Mouse (Mus musculus): Measurements from ENCODE around the gene Maneal. TPM values are rescaled to one million over a fixed set of nuclear protein-coding genes. Genes with fewer than 3 reads are reported as not detected.

Gene Maneal
- polyA plus RNA-seq, 1 experiment from 2014 or later = 7.3 TPM

DNA sequence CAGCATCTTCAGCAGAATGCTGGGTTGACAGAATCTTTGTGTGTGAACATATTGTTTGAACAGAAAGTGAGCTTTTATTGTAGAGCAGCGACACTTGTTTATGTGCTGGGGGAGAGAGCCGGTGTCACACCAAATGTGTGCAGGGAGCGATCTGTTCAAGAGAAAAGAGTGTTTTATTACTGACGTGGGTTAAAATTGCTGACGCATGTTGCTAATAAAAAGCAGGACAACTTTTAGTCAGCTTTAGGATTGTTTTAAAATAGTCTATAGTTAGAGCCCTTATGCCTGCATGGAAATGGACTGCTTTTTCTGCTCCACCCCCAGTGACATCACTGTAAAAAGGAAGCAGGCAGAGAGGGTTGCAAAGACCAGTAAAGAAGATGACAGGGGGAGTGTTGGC is 28.9 kb upstream of the Maneal start:
- no peak for ATAC-seq (replicated peaks; ENCODE audit: low FRiP score)
- peaks cover 5% of the 10 kb centered on the region; the same call in 1 of the 2 replicates for H3K4me1 ChIP-seq (replicated peaks; ENCODE audit: control insufficient read depth, insufficient read depth, low read length)

DNA sequence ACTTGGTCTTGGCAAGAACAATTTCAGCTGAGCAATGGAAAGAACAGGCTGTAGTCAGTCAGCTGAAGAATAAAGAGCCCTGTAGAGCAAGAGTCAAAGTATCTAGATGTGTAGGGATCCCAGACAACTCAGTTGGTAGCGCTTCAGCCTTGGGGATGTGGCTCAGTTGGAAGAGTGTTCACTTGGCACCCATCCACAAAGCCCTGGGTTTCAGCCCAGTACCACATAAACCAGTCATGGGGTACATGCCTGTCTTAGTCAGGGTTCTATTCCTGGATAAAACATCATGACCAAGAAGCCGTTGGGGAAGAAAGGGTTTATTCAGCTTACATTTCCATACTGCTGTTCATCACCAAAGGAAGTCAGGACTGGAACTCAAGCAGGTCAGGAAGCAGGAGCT is 28.0 kb upstream of the Maneal start:
- DNase-seq (ENCODE audit: low spot score) (no peak), ATAC-seq (replicated peaks; ENCODE audit: low FRiP score) (no peak)
- Histone ChIP-seq H3K4me3 (ENCODE audit: low read depth, low read length) (no peak overlapping the region), H3K9ac (ENCODE audit: low read length) (no peak overlapping the region), H3K27me3 (ENCODE audit: control insufficient read depth, insufficient read depth, low read length) (peaks cover 22% of the 10 kb centered on the region), H3K9me3 (ENCODE audit: control insufficient read depth, low read length) (no peaks in the 10 kb centered on the region), H3K4me2 (ENCODE audit: low read depth, low read length, severe bottlenecking) (no peak overlapping the region), H3K36me3 (ENCODE audit: control insufficient read depth, insufficient read depth, low read length) (no peaks in the 10 kb centered on the region), H3K27ac (ENCODE audit: low read depth, low read length) (no peak overlapping the region), H3K4me1 (replicated peaks; ENCODE audit: control insufficient read depth, insufficient read depth, low read length) (peaks cover 5% of the 10 kb centered on the region; the same call in 1 of the 2 replicates)
- WGBS = 89% methylated on average over 2 of the region's 2 CpGs

More for the DNA sequence above, 28.9 kb upstream of the Maneal start:
- H3K27ac ChIP-seq (ENCODE audit: low read depth, low read length) = no peak overlapping the region
- no peak for DNase-seq (ENCODE audit: low spot score)
- peaks cover 31% of the 10 kb centered on the region for H3K27me3 ChIP-seq (ENCODE audit: control insufficient read depth, insufficient read depth, low read length)
- no peak overlapping the region for H3K4me2 ChIP-seq (ENCODE audit: low read depth, low read length, severe bottlenecking)
- H3K4me3 ChIP-seq (ENCODE audit: low read depth, low read length) = no peak overlapping the region
- H3K9me3 ChIP-seq (ENCODE audit: control insufficient read depth, low read length) = no peaks in the 10 kb centered on the region
- H3K9ac ChIP-seq (ENCODE audit: low read length) = no peak overlapping the region
- no peaks in the 10 kb centered on the region for H3K36me3 ChIP-seq (ENCODE audit: control insufficient read depth, insufficient read depth, low read length)
- 80% methylated on average over 5 of the region's 5 CpGs for WGBS

DNA sequence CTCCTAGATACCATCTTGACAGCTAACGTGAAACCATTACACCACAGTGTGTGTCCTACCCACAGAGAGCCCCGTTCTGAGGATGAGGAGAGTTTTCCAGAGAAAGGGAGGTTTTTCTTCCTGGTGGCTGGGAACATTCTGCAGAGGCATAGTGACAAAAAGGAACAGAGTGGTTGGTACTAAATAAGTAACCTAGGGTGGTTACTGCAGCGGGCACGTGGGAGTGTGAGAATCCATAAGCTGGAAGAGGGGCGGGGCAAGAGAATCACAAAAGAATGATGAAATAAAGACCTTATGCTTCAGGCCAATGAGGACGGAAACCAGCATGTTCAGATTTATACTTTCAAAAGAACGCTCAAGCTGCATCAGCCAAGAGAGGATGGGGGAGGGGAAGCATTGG is 26.7 kb upstream of the Maneal start:
- no peaks in the 10 kb centered on the region for H3K36me3 ChIP-seq (ENCODE audit: control insufficient read depth, insufficient read depth, low read length)
- H3K4me1 ChIP-seq (replicated peaks; ENCODE audit: control insufficient read depth, insufficient read depth, low read length) = no peaks in the 10 kb centered on the region
- H3K4me2 ChIP-seq (ENCODE audit: low read depth, low read length, severe bottlenecking) = no peak overlapping the region
- no peak for DNase-seq (ENCODE audit: low spot score)
- peaks cover 16% of the 10 kb centered on the region for H3K27me3 ChIP-seq (ENCODE audit: control insufficient read depth, insufficient read depth, low read length)
- no peak overlapping the region for H3K9ac ChIP-seq (ENCODE audit: low read length)
- H3K4me3 ChIP-seq (ENCODE audit: low read depth, low read length) = no peak overlapping the region
- H3K9me3 ChIP-seq (ENCODE audit: control insufficient read depth, low read length) = no peaks in the 10 kb centered on the region
- H3K27ac ChIP-seq (ENCODE audit: low read depth, low read length) = no peak overlapping the region
- 70% methylated on average over 7 of the region's 7 CpGs for WGBS
- no peak for ATAC-seq (replicated peaks; ENCODE audit: low FRiP score)

DNA sequence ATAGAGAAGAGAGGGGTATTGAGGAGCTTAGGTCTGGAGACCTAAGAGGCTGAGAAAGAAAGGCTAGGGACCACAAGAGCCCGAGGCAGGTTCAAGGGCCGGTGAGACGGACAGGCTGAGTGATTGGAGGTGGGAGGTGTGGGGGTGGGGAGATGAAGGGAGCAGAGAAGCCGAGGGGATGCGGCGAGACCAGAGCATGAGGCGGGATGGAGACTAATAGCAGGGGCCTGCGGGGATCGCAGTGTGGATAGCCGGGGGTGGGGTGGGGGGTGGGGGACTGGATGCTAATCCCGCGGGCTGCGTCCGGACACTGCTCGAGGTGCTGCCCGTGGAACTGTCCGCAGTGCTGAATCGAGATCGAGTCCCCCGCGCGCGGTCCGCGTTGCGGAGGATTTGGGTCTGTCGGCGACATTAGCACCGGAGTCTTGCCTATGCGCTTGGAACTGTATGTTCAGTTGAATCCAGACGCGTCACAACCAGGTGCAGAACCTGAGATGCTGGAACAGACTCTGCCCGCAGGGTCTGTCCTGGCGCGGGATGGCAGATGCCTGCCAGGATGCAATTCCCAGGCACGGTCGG is 20.3 kb upstream of the Maneal start:
- DNase-seq (ENCODE audit: low spot score) (peak; percentile 80), ATAC-seq (replicated peaks; ENCODE audit: low FRiP score) (peak; percentile 13; the same call in 1 of the 2 replicates)
- H3K9ac ChIP-seq (ENCODE audit: low read length) = no peak overlapping the region
- H3K4me2 ChIP-seq (ENCODE audit: low read depth, low read length, severe bottlenecking) = peak overlapping the region; percentile 75
- H3K9me3 ChIP-seq (ENCODE audit: control insufficient read depth, low read length) = no peaks in the 10 kb centered on the region
- H3K4me1 ChIP-seq (replicated peaks; ENCODE audit: control insufficient read depth, insufficient read depth, low read length) = peaks cover 11% of the 10 kb centered on the region; the same call in 1 of the 2 replicates
- no peaks in the 10 kb centered on the region for H3K36me3 ChIP-seq (ENCODE audit: control insufficient read depth, insufficient read depth, low read length)
- H3K27me3 ChIP-seq (ENCODE audit: control insufficient read depth, insufficient read depth, low read length) = peaks cover 22% of the 10 kb centered on the region
- 0% methylated on average over 37 of the region's 37 CpGs for WGBS
- H3K27ac ChIP-seq (ENCODE audit: low read depth, low read length) = no peak overlapping the region
- peak overlapping the region; percentile 46 for H3K4me3 ChIP-seq (ENCODE audit: low read depth, low read length)

DNA sequence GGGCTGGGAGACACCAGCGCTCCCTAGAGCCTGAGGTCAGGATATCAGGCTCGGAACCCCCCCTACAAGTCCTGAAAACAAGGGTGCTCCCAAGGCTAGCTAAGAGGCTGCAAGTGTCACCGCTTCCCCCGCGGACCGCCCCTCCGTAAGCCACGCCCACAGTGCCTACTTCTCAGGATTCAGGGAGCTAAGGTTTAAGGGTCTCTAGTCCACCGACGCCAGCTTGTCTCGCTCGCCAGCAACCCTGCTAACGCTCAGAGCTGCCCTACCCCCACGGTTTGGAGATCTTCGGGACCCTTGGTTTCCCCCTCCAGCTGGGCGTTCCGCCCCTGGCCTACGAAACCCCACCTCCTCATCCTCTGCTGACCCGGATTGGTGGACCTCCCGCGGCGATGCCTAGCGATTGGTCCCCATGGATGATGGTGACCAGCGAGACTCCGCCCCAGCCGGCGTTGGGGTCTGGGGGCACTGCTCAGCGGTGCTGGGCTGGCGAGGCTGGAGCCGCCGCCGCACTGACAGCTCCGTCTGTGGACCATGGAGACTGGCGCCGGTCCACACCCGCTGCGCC is 19.5 kb upstream of the Maneal start:
- Histone ChIP-seq H3K4me2 (ENCODE audit: low read depth, low read length, severe bottlenecking) (peak overlapping the region; percentile 75), H3K4me1 (replicated peaks; ENCODE audit: control insufficient read depth, insufficient read depth, low read length) (peaks cover 11% of the 10 kb centered on the region; the same call in 1 of the 2 replicates), H3K9me3 (ENCODE audit: control insufficient read depth, low read length) (no peaks in the 10 kb centered on the region), H3K27me3 (ENCODE audit: control insufficient read depth, insufficient read depth, low read length) (peaks cover 22% of the 10 kb centered on the region), H3K9ac (ENCODE audit: low read length) (peak overlapping the region; percentile 33; the same call in 1 of the 2 replicates), H3K36me3 (ENCODE audit: control insufficient read depth, insufficient read depth, low read length) (no peaks in the 10 kb centered on the region), H3K4me3 (ENCODE audit: low read depth, low read length) (peak overlapping the region; percentile 46), H3K27ac (ENCODE audit: low read depth, low read length) (no peak overlapping the region)
- peak; percentile 98 for ATAC-seq (replicated peaks; ENCODE audit: low FRiP score)
- DNase-seq (ENCODE audit: low spot score) = peak; percentile 95
- WGBS = under 1% methylated on average over 37 of the region's 37 CpGs

DNA sequence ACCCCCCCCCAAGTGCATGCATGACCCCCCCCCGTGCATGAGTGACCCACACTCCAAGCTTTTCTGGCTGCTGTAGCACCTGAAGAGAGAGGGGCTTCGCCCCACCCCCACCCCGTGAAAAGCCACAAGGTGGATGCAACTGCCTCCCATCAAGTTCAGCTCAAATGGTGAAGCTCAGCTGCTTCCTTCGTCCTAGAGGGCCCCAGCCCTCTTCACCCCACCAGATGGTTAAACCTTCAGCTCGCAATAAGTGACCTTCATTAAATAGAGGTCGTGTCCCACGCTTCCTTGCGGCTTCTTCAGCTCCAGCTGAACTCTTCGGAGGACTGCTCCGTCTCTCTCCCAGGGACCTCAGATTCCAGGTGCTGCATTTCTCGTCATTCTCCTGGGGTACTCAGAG is 18.6 kb upstream of the Maneal start, which contains the start of gene Epha10:
Epha10 (plus strand) TSS at position 301 of the 400 bp plus-strand sequence.
- peak within 1 kb of the TSS; percentile 33; the same call in 1 of the 2 replicates for H3K9ac ChIP-seq (ENCODE audit: low read length)
- H3K9me3 ChIP-seq (ENCODE audit: control insufficient read depth, low read length) = no peaks in the 10 kb centered on the region
- 4% methylated on average over 11 of the region's 11 CpGs for WGBS
- no peak for DNase-seq (ENCODE audit: low spot score)
- ATAC-seq (replicated peaks; ENCODE audit: low FRiP score) = no peak
- no peak within 1 kb of the TSS for H3K27ac ChIP-seq (ENCODE audit: low read depth, low read length)
- peaks cover 11% of the 10 kb centered on the region; the same call in 1 of the 2 replicates for H3K4me1 ChIP-seq (replicated peaks; ENCODE audit: control insufficient read depth, insufficient read depth, low read length)
- H3K27me3 ChIP-seq (ENCODE audit: control insufficient read depth, insufficient read depth, low read length) = peaks cover 22% of the 10 kb centered on the region
- peak within 1 kb of the TSS; percentile 46 for H3K4me3 ChIP-seq (ENCODE audit: low read depth, low read length)
- H3K36me3 ChIP-seq (ENCODE audit: control insufficient read depth, insufficient read depth, low read length) = no peaks in the 10 kb centered on the region
- H3K4me2 ChIP-seq (ENCODE audit: low read depth, low read length, severe bottlenecking) = peak within 1 kb of the TSS; percentile 75

DNA sequence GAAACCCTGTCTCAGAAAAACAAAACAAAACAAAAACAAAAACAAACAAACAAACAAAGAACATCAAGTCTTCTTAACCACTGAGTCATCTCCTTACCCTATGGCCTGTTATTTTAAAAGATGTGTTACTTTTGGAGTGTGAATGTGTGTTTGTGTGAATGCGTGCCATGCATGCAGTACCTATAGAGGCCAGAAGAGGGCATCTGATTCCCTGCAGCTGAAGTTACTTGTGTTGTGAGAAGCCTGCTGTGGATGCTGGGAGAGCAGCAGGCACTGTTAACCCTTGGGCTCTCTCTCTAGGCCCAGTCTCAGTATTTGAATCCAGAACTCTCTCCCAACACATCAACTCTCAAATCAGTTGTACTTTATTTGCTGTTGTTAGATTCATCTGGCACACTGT is 10.7 kb upstream of the Maneal start:
- Histone ChIP-seq H3K36me3 (ENCODE audit: control insufficient read depth, insufficient read depth, low read length) (no peaks in the 10 kb centered on the region), H3K27ac (ENCODE audit: low read depth, low read length) (no peak overlapping the region), H3K4me3 (ENCODE audit: low read depth, low read length) (no peak overlapping the region), H3K27me3 (ENCODE audit: control insufficient read depth, insufficient read depth, low read length) (no peaks in the 10 kb centered on the region), H3K9me3 (ENCODE audit: control insufficient read depth, low read length) (peaks cover 2% of the 10 kb centered on the region; the same call in 1 of the 2 replicates), H3K4me1 (replicated peaks; ENCODE audit: control insufficient read depth, insufficient read depth, low read length) (no peaks in the 10 kb centered on the region), H3K4me2 (ENCODE audit: low read depth, low read length, severe bottlenecking) (no peak overlapping the region), H3K9ac (ENCODE audit: low read length) (no peak overlapping the region)
- DNase-seq (ENCODE audit: low spot score) (no peak), ATAC-seq (replicated peaks; ENCODE audit: low FRiP score) (no peak)
- 97% methylated on average over 1 of the region's 1 CpGs for WGBS

DNA sequence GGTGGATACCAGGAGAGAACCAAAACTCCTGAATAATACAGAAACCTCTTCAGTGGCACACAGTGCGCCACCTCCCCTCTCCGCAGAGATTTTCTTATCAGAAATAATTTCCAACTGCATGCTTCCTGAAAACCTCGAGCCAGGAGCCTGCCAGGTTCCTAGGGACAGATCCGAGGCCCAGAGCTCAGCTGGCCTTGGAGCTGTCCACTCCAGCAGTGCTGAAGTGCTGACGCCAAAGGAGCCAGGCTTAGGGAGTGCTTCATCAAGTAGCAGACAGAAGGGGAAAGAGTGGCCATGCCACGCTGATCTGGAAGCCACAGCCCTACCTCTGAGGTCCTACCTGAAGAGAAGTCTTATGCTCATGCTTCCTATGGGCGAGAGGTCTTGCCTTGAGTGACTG is 1.5 kb downstream of the Maneal start:
- Histone ChIP-seq H3K27me3 (ENCODE audit: control insufficient read depth, insufficient read depth, low read length) (peaks cover 2% of the 10 kb centered on the region; the same call in 1 of the 2 replicates), H3K9me3 (ENCODE audit: control insufficient read depth, low read length) (no peaks in the 10 kb centered on the region), H3K4me1 (replicated peaks; ENCODE audit: control insufficient read depth, insufficient read depth, low read length) (no peaks in the 10 kb centered on the region; the same call in 1 of the 2 replicates), H3K4me3 (ENCODE audit: low read depth, low read length) (no peak overlapping the region), H3K9ac (ENCODE audit: low read length) (no peak overlapping the region), H3K27ac (ENCODE audit: low read depth, low read length) (no peak overlapping the region), H3K36me3 (ENCODE audit: control insufficient read depth, insufficient read depth, low read length) (no peaks in the 10 kb centered on the region), H3K4me2 (ENCODE audit: low read depth, low read length, severe bottlenecking) (peak overlapping the region; percentile 79; the same call in 1 of the 2 replicates)
- ATAC-seq (replicated peaks; ENCODE audit: low FRiP score) (no peak), DNase-seq (ENCODE audit: low spot score) (peak; percentile 82)
- whole genome bisulfite sequencing = 15% methylated on average over 7 of the region's 7 CpGs

Data from forebrain, embryonic 11.5 days (tissue).